Mouse (Mus musculus) hindbrain, postnatal 0 days (tissue): Measurements from ENCODE around the gene Map4k3. TPM values are rescaled to one million over a fixed set of nuclear protein-coding genes. Genes with fewer than 3 reads are reported as not detected.

ENCODE experiments used
- ATAC-seq: fragments of 200-750 bp; cut with Nextera tagmentation; 2 replicates; pipeline ENCODE4 v1.8.0; 2017; ENCODE audit warnings: mild to moderate bottlenecking, moderate TSS enrichment, moderate library complexity
- DNase-seq: peaks from one replicate; pipeline ENCODE4 v3.0.0-alpha.2; 2015; ENCODE audit warnings: low spot score
- H3K27ac ChIP-seq: fragments of 300-500 bp; sonication (generic); 2 replicates; pipeline ENCODE4 v1.5.1; 2014; ENCODE audit warnings: mild to moderate bottlenecking
- H3K27me3 ChIP-seq: fragments of 300-500 bp; sonication (generic); 2 replicates; pipeline ENCODE4 v1.6.1; 2014; ENCODE audit warnings: low read length, mixed read lengths; ENCODE audit not compliant: insufficient read depth
- H3K36me3 ChIP-seq: fragments of 300-500 bp; sonication (generic); 2 replicates; pipeline ENCODE4 v1.6.1; 2014; ENCODE audit warnings: low read length, mixed read lengths; ENCODE audit not compliant: insufficient read depth
- H3K4me1 ChIP-seq: fragments of 300-500 bp; sonication (generic); 2 replicates; pipeline ENCODE4 v1.6.1; 2014; ENCODE audit warnings: antibody characterized with exemption, low read length, mixed read lengths; ENCODE audit not compliant: insufficient read depth
- H3K4me2 ChIP-seq: fragments of 300-500 bp; sonication (generic); 2 replicates; pipeline ENCODE4 v1.6.1; 2014; ENCODE audit warnings: low read depth, mild to moderate bottlenecking, low read length, moderate library complexity, mixed read lengths
- H3K4me3 ChIP-seq: fragments of 300-500 bp; sonication (generic); 2 replicates; pipeline ENCODE4 v1.5.1; 2014; ENCODE audit warnings: low read length
- H3K9ac ChIP-seq: fragments of 300-500 bp; sonication (generic); replicated peaks from 2 replicates; pipeline ENCODE4 v1.6.1; 2014; ENCODE audit warnings: mild to moderate bottlenecking, low read length, moderate library complexity, mixed read lengths
- H3K9me3 ChIP-seq: fragments of 300-500 bp; sonication (generic); 2 replicates; pipeline ENCODE4 v1.6.1; 2016; ENCODE audit warnings: low read length, mixed read lengths
- CTCF ChIP-seq: IDR thresholded peaks from 2 replicates; pipeline ENCODE4 v1.5.1; 2016; ENCODE audit warnings: antibody characterized with exemption, control low read depth, low read depth
- WGBS: fragments of 180-500 bp; shearing (Covaris S2); extraction: QIAGEN DNeasy Blood & Tissue Kit; methylation state at CpG from one replicate; pipeline ENCODE4 v1.1.7; 2014; 5-methylcytosine and 5-hydroxymethylcytosine counted together
- polyA plus RNA-seq: library from polyadenylated mRNA; unstranded; fragments of >200 nt; fragmentation: Nextera tagmentation; extraction: Ambion mirVana; gene quantifications from 2 replicates; pipeline ENCODE4 v1.2.1, GENCODE M21; 2015
- total RNA-seq: library from RNA; depleted of rRNA; stranded (reverse); fragments of >200 nt; gene quantifications from 2 replicates; pipeline ENCODE4 v1.2.3, GENCODE M21; 2014

Map4k3 gene
- total and polyA plus RNA-seq, 2 experiments from 2014 or later, result 17.7 to 46.5 TPM

- H3K36me3 ChIP-seq, result no peaks in the 10 kb centered on the region
- H3K4me2 ChIP-seq, result peak overlapping the region; percentile 51
- H3K27me3 ChIP-seq, result no peaks in the 10 kb centered on the region
- peak overlapping the region; percentile 72 for H3K27ac ChIP-seq
- WGBS, result 3% methylated on average over 35 of the region's 35 CpGs
- TF ChIP-seq CTCF, result peak; percentile 78
- H3K4me3 ChIP-seq, result peak overlapping the region; percentile 48
- DNase-seq, result peak; percentile 97
- H3K9ac ChIP-seq, result peak overlapping the region; percentile 50
- peak; percentile 90 for ATAC-seq
- no peaks in the 10 kb centered on the region for H3K4me1 ChIP-seq
- H3K9me3 ChIP-seq, result no peaks in the 10 kb centered on the region
These were observed 174.7 kb downstream of the Map4k3 start for GRCm38 (mm10) chr17:80553318-80554270.

DNA sequence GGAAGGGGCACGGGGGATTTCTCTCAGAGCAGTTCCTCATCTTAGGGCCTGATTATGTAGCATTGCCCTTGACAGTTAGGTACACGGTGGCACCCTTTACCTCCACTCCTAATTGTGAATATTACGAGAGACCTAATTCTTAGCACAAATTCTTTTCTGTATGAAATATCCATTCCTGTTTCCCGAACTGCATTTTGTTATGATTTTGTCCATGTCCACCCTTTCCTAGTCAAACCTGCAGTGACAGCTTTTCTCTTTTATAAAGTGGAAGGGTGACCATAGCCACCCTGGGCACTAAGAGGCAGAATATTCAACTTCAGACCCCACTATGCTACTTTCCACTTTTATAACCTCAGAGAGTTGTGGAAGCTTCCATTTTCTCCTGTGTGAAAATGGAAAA lies 175.6 kb downstream of the Map4k3 start:
- no peak for TF ChIP-seq CTCF
- Histone ChIP-seq H3K27ac (peak overlapping the region; percentile 72; the same call in 1 of the 2 replicates), H3K9ac (no peak overlapping the region)

DNA sequence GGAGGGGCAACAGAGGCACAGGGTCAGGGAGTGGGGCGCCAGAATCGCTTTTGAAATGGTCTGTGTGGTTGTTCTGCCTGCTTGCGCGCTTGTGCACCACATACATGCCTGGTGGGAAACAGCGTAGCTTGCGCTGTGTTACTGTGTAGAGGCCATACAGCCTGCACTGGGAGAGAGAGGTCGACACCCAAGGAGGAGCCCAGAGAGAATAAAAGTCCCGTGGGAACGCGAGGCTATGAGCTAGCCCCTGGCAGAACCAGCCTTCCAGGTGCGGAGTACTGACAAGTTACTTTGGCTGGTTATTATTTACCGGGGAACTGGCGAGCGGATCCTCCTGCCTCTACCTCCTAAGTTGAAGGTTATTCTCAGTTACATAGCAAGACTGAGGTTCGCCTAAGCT lies 177.3 kb downstream of the Map4k3 start:
- Histone ChIP-seq H3K4me1 (no peaks in the 10 kb centered on the region), H3K36me3 (no peaks in the 10 kb centered on the region), H3K9ac (no peak overlapping the region), H3K4me3 (no peak overlapping the region), H3K9me3 (no peaks in the 10 kb centered on the region), H3K27ac (no peak overlapping the region), H3K27me3 (no peaks in the 10 kb centered on the region), H3K4me2 (no peak overlapping the region)
- 87% methylated on average over 15 of the region's 15 CpGs for WGBS
- ATAC-seq, result no peak
- no peak for TF ChIP-seq CTCF
- DNase-seq, result no peak

More for the DNA sequence above, 175.6 kb downstream of the Map4k3 start:
- H3K36me3 ChIP-seq, result no peaks in the 10 kb centered on the region
- H3K4me2 ChIP-seq, result peak overlapping the region; percentile 51; the same call in 1 of the 2 replicates
- no peaks in the 10 kb centered on the region for H3K4me1 ChIP-seq
- peak overlapping the region; percentile 48; the same call in 1 of the 2 replicates for H3K4me3 ChIP-seq
- no peaks in the 10 kb centered on the region for H3K27me3 ChIP-seq
- ATAC-seq (no peak), DNase-seq (no peak)
- no peaks in the 10 kb centered on the region for H3K9me3 ChIP-seq
- 73% methylated on average over 4 of the region's 4 CpGs for WGBS

DNA sequence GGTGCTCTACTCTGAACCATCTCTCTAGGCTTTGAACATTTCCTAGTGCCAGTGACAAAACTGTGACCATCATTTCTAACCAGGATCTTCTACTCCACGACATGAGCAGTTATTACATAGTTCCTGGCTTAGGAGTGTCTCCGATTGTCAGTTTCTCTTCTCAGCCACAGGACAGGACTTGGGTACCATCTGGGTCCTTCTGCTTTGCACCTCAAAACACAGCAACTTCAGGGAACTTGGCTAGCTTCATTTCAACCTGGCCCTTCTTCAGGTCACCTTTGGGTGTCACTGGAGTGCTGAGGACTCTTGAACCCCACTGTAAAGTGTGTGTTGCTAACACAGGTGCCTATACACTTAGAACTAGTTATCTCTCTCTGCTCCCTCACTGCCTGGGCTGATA lies 181.4 kb downstream of the Map4k3 start:
- Histone ChIP-seq H3K4me1 (no peaks in the 10 kb centered on the region), H3K36me3 (no peaks in the 10 kb centered on the region), H3K27me3 (no peaks in the 10 kb centered on the region), H3K4me2 (no peak overlapping the region), H3K27ac (no peak overlapping the region), H3K4me3 (no peak overlapping the region), H3K9ac (no peak overlapping the region), H3K9me3 (no peaks in the 10 kb centered on the region)
- DNase-seq, result no peak
- 93% methylated on average over 2 of the region's 2 CpGs for WGBS
- TF ChIP-seq CTCF, result no peak
- ATAC-seq, result no peak

DNA sequence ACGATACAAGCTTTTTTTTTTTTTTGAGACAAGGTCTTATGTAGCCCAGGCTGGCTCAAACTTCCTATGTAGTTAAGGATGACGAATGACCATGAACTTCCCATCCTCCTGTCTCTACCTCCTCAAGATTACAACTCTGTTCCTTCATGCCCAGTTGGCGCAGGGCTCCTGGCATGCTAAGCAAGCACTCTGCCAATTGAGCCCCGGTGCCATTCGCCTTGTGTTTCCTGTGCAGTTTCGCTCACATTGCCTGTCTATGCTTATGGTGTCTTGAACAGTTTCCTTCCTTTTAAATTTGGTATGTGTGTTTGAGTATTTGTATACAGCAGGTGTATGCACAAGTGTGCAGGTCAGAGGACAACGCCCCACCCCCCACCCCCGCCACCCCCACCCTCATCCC lies 182.1 kb downstream of the Map4k3 start:
- Histone ChIP-seq H3K9me3 (no peaks in the 10 kb centered on the region), H3K36me3 (no peaks in the 10 kb centered on the region), H3K4me1 (no peaks in the 10 kb centered on the region), H3K27me3 (no peaks in the 10 kb centered on the region), H3K4me2 (no peak overlapping the region), H3K27ac (no peak overlapping the region), H3K4me3 (no peak overlapping the region), H3K9ac (no peak overlapping the region)
- TF ChIP-seq CTCF, result no peak
- DNase-seq (no peak), ATAC-seq (no peak)
- 87% methylated on average over 8 of the region's 8 CpGs for WGBS

DNA sequence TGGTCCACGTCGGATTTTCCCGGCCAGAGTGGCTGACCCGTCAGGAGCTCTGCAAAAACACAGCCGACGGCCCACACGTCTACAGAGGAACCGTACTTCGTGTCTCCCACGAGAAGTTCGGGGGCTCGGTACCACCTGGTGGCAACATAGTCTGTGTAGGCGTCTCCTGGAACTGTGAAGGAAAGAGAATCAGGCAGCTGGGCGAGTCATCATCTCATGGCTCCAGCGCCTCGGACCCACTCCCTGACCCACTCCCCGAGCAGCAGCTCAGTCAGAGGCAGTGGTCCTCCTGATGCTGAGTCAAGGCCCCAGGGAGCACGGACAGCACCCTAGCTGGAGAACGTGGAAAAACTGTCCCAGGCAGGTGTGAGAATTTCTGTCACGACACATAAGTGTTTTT lies 184.6 kb downstream of the Map4k3 start:
- Histone ChIP-seq H3K27me3 (no peaks in the 10 kb centered on the region), H3K27ac (no peak overlapping the region), H3K36me3 (no peaks in the 10 kb centered on the region), H3K9ac (no peak overlapping the region), H3K4me3 (no peak overlapping the region), H3K4me2 (no peak overlapping the region), H3K4me1 (no peaks in the 10 kb centered on the region), H3K9me3 (no peaks in the 10 kb centered on the region)
- DNase-seq (no peak), ATAC-seq (no peak)
- TF ChIP-seq CTCF, result no peak
- 91% methylated on average over 20 of the region's 20 CpGs for WGBS

GRCm38 (mm10) chr17:80537136-80537535 lies 191.1 kb downstream of the Map4k3 start:
- 48% methylated on average over 6 of the region's 6 CpGs for WGBS

More at GRCm38 (mm10) chr17:80537136-80537535, 191.1 kb downstream of the Map4k3 start:
- ATAC-seq (no peak), DNase-seq (peak; percentile 28)
- peak; percentile 36; the same call in 1 of the 2 replicates for TF ChIP-seq CTCF
- no peaks in the 10 kb centered on the region for H3K9me3 ChIP-seq
- H3K4me1 ChIP-seq, result no peaks in the 10 kb centered on the region
- H3K36me3 ChIP-seq, result no peaks in the 10 kb centered on the region
- no peaks in the 10 kb centered on the region for H3K27me3 ChIP-seq
- no peak overlapping the region for H3K9ac ChIP-seq
- no peak overlapping the region for H3K4me3 ChIP-seq
- H3K4me2 ChIP-seq, result no peak overlapping the region
- H3K27ac ChIP-seq, result no peak overlapping the region
